Mouse (Mus musculus): ENCODE data around the gene Lmbr1l.
"Not testable (repeated sequence)": the region's sequence is repeated elsewhere in the genome, so short reads cannot be mapped to it uniquely, and the experiment has no call there.

Lmbr1l gene

GRCm38 (mm10) chr15:98934217-98934839, 16.3 kb upstream of the Lmbr1l start, which contains the start of gene Tuba1b:
Gene Tuba1b, minus strand, starts transcription at chr15:98934565.
- peak; percentile 86 to 90 for DNase-seq (ENCODE audit: low spot score in 2 of 2)

DNA sequence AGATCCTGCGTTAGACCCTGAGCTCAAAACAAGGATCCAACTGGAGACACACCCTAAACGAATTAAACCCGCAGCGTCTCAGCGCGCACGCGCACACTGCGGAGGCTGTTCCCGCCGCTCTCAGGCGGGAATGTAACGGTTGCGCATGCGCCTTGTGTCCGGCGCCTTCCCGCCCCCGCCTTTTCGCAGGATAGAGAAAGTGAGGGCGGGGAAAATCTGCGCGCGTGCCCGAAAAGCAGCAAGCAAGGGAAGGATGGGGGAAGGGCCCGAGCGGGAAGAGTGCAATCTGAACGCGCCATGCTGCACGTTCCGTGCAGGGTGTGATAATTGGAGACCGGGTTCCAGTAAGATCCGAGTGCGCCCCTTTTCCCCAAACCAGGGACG, 15.8 kb upstream of the Lmbr1l start:
- peak; percentile 96 to 97 for DNase-seq (ENCODE audit: low spot score in 2 of 2)

DNA sequence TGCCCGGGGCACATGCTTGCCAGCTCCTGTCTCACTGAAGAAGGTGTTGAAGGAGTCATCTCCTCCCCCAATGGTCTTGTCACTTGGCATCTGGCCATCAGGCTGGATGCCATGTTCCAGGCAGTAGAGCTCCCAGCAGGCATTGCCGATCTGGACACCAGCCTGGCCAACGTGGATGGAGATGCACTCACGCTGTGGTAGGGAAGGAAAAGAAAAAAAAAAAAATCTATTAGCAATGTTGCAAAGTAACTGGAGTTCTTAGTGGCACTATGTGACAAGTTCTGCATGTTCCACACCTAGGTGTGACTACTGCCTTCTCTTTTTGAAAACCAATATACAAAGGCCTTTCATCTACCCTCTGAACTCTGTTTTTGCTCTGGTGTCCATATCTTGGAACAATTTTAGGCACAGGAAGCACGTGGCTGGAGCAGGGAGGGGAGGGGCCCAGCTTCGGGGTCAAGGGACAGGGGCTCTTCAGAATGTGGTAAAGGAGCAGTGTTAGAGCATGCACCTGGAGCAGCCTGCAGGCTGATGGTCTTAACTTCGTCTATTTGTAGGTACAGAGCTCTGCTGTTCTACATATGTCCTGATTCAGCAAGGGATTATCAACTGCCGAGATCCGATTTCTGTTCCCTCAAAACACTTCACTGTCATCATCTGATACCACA, 15.1 kb upstream of the Lmbr1l start:
- DNase-seq (ENCODE audit: low spot score in 2 of 2), result not testable (repeated sequence)

- no peak for DNase-seq (ENCODE audit: low spot score in 2 of 2)
These were observed 13.0 kb upstream of the Lmbr1l start for GRCm38 (mm10) chr15:98930998-98931397.

DNA sequence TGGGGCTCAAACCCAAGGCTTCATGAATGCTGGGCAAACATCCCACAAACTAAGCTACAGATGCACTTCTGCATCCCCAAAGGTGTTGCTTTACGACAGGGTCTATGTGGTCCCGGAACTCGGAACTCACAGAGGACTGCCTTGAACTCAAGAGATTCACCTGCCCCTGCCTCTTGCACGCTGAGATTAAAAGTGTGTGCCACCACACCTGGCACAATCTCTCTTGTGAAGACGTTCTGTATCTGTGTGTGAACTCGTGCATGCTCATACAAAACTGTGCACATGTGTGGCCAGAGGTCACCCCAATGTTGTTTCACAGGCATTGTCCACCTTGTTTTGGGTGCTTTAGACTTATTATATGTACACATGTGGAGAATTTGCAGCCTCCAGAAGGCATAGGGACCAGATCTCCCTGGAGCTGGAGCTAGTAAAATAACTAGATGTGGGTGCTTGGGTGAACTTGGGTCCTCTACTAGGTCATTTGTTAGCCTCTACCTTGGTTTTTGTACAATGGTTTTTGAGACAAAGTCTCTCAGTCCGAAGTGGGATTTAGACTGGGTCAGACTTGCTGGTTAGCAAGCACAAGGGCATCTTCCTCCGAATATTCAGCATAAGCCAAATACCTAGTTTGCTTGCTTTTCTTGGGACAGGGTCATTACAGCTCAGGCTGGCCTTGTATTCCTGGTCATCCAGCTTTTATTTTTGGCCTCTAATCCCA, 12.1 kb upstream of the Lmbr1l start:
- no peak for DNase-seq (ENCODE audit: low spot score in 2 of 2)

DNA sequence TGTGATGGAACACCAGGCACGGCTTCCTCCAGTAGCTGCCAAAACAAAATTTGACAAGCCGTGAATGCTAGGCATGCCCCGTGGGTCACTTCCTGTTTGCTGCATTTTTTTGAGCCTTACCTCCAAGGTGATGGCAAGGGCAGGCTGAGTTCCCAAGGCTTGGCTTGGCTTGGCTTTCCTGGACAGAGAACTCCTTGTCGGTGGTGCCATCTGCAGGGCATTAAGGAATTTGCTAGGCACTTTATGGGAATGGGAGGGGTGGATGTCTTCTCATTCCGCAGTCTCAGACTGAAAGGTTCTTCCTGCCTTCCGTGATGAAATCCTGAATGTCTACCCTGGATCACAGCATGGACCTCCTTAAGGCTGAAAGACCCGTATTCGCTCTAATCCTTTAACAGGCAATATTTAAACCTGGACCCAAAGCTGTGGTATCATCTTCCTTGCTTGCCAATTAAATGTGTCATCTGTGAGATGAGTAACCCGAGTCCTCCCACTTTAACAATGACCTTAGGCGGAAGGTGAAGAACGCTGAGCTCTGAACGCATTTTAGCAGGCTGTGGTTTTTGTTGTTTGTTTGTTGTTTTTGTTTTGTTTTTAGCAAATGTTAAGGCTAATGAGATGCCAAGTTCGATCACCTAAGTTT, 10.7 kb upstream of the Lmbr1l start:
- peak; percentile 77 to 79 for DNase-seq (ENCODE audit: low spot score in 2 of 2)

DNA sequence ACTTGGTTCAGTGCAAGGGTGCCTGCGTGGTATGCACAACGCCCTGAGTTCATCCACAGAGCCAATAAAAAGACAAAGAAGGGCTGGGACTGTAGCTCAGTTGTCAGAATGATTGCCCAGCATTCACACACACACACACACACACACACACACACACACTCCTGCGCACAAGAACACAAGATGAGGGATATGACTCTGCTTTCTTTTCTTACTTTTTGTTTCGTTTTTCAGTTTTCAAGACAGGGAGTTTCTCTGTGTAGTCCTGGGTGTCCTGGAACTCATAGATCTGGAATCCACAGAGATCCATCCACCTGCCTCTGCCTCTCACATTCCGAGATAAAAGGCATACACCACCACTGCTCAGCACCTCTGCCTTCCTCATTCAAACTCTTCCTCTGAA, 9.5 kb upstream of the Lmbr1l start:
- no peak for DNase-seq (ENCODE audit: low spot score in 2 of 2)

DNA sequence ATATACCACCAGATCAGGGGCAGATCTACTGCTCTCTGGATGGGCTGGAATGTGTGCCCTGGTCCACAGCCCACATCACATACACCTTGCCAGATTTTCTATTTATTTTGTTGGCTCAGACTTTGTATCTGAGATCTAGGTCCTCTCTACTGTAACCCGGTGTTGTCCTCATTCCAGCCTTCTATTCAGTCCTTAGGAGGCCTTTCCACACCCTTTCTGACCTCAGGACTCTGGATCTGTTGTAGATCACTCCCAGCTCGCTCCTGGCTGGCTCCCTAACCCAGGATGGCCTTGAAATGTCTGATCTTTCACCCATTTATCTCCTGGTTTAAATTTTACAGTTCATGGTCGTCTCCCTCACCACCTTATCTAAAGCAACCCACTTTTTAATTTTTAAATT, 6.7 kb upstream of the Lmbr1l start:
- DNase-seq (ENCODE audit: low spot score in 2 of 2), result no peak

- DNase-seq (ENCODE audit: low spot score in 2 of 2), result no peak
These were observed 5.1 kb upstream of the Lmbr1l start for GRCm38 (mm10) chr15:98923031-98923537.

- no peak for DNase-seq (ENCODE audit: low spot score in 2 of 2)
These were observed 4.5 kb upstream of the Lmbr1l start for GRCm38 (mm10) chr15:98922581-98922980.

DNA sequence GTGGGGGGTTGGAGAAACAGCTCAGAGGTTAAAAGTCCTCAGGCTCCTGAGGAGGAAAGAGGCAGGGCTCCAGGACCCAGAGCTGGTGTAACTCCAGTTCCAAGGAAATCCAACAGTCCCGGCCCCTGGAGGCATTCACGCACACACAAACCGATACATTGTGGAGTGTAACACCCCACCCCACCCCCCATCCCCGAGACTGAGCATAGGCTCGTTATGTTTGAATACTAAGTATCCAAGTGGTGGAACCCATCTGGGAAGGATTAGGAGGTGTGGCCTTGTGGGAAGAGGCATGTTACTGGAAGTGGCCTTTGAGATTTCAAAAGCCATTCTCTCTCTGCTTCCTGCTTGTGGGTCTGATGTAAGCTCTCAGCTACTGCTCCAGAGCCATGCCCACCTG, 3.5 kb upstream of the Lmbr1l start:
- no peak for DNase-seq (ENCODE audit: low spot score in 2 of 2)

DNA sequence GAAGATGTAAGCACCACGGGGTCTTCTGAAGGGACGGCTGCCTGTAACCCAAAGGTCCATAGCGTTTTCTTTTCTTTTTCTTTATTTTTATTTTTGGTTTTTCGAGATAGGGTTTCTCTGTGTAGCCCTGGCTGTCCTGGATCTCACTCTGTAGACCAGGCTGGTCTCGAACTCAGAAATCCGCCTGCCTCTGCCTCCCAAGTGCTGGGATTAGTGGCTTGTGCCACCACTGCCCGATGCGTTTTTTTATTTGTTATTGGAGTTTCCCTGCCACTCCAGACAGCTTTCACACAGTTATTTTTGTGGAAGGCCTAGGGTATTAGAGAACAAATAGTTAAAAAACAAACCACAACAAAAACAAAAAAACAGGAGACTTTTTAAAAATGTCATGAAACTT, 466 bp upstream of the Lmbr1l start:
- DNase-seq (ENCODE audit: low spot score in 2 of 2), result not testable (repeated sequence)

- DNase-seq (ENCODE audit: low spot score in 2 of 2), result no peak
These were observed 940 bp downstream of the Lmbr1l start for GRCm38 (mm10) chr15:98917091-98917490.

DNA sequence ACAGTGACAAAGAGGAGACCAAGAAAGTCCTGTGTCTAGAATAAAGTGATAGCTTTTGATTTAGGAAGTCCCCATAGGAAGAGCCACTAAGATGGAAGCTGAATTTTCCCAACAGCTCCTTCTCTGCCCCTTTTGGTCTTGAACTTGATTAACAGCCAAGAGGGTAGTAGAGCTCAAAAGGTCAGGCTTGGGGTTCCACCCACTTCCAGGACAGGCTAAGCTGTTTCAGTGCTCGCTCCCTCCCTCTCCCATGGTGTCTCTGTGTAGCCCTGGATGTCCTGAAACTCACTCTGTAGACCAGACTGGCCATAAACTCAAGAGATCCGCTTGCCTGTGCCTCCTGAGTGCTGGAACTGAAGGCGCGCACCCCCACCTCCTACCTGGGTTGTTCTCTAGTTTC, 2.0 kb downstream of the Lmbr1l start:
- DNase-seq (ENCODE audit: low spot score in 2 of 2), result no peak

GRCm38 (mm10) chr15:98914903-98915302, 3.1 kb downstream of the Lmbr1l start:
- no peak for DNase-seq (ENCODE audit: low spot score in 2 of 2)

- DNase-seq (ENCODE audit: low spot score in 2 of 2), result peak; percentile 17 to 18
These were observed 13.3 kb downstream of the Lmbr1l start for GRCm38 (mm10) chr15:98904692-98905091.

DNA sequence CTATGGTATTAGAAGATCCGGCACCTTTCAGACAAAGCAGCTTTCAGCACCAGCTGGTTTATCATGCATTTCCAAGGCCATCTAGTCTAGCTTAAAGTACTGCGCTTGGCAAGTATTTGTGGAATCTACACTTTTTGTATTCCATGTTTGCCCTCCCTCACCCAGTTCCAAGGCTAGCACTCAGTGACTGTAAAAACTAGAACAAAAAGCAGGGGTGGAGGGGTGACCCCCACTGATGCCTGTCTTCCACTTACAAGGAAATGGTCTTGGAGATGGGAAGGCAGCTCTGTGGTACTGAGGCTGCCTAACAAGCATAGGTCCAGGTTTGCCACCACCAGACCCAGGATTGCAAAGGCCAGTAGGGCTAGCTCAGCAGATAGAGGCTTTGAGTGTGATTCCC, 15.4 kb downstream of the Lmbr1l start:
- no peak for DNase-seq (ENCODE audit: low spot score in 2 of 2)

DNA sequence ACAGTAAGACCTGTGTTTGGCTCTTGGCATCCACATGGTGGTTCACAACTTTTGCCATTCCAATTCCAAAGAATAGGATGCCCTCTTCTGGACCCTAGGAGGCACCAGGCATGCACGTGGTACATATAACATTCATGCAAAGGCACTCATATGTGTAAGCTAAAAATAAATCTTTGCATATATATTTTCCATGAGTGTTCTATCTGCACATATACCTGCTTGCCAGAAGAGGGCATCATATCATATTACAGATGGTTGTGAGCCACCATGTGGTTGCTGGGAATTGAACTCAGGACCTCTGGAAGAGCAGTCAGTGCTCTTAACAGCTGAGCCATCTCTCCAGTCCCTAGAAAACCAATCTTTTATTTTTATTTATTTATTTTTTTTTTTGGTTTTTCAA, 16.5 kb downstream of the Lmbr1l start:
- DNase-seq (ENCODE audit: low spot score in 2 of 2), result no peak

GRCm38 (mm10) chr15:98897928-98898800, 19.9 kb downstream of the Lmbr1l start, which contains the start of gene Dhh:
Gene Dhh, minus strand, starts transcription at chr15:98898540.
- DNase-seq (ENCODE audit: low spot score in 2 of 2), result no peak

GRCm38 (mm10) chr15:98897495-98897894, 20.5 kb downstream of the Lmbr1l start:
- DNase-seq (ENCODE audit: low spot score in 2 of 2), result no peak
